29 mouse cellular contexts compared by ENCODE assay signal in the genomic region with DNA sequence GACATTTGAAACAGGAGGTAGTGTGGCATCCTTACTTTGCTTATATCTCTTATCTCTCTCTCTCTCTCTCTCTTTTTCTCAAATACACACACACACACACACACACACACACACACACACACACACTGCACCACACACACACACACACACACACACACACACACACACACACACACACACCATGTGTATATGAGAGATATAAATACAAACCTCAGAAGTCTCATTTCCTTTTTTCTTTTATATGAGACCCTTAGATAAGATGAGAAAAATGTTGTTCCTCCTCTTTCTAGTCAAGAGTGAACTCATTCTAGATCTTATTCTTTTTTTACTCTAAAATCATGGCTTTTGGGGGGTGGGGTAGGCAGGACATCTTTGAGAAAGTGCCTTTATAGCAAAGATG.
"Had no signal": no experiment of that assay in that cellular context is flagged by ENCODE, and none has a peak within 500 bp of the region (broad histone marks: within the 10 kb centered on the region; RNA-seq: fewer than 3 reads in every experiment).

No protein-coding gene starts in this region.

- H3K36me3 ChIP-seq: heart, embryonic 10.5 days; heart, embryonic 12.5 days; heart, embryonic 13.5 days; heart, embryonic 15.5 days; hindbrain, embryonic 10.5 days; hindbrain, embryonic 12.5 days; hindbrain, embryonic 13.5 days; hindbrain, embryonic 15.5 days; intestine, embryonic 15.5 days; kidney, embryonic 15.5 days had no signal

- H3K9ac ChIP-seq: heart, embryonic 12.5 days; heart, embryonic 13.5 days; heart, embryonic 15.5 days; hindbrain, embryonic 12.5 days; hindbrain, embryonic 13.5 days; hindbrain, embryonic 14.5 days; hindbrain, embryonic 15.5 days; intestine, embryonic 15.5 days; kidney, embryonic 15.5 days had no signal

- H3K27ac ChIP-seq: heart, embryonic 10.5 days; heart, embryonic 13.5 days; heart, embryonic 15.5 days; hindbrain, embryonic 10.5 days; hindbrain, embryonic 12.5 days; hindbrain, embryonic 13.5 days; hindbrain, embryonic 14.5 days; hindbrain, embryonic 15.5 days; hindbrain, postnatal 0 days; intestine, embryonic 15.5 days; kidney, embryonic 15.5 days; kidney, postnatal 0 days; layer of hippocampus, adult 2 months; left cerebral cortex, adult 2 months had no signal

- DNase-seq: heart, postnatal 10 days; heart, postnatal 14 days; heart, postnatal 36 days; heart, postnatal 4 days; kidney, adult 11 months; kidney, adult 18-20 months; kidney, adult 2 months; kidney, adult 8-10 months; kidney, adult 9 months; kidney, postnatal 10 days; kidney, postnatal 14 days; kidney, postnatal 25 days; kidney, postnatal 36 days; kidney, postnatal 4 days had no signal

- H3K27me3 ChIP-seq: heart, embryonic 12.5 days; heart, embryonic 13.5 days; heart, embryonic 15.5 days; hindbrain, embryonic 12.5 days; hindbrain, embryonic 13.5 days; hindbrain, embryonic 15.5 days; intestine, embryonic 15.5 days; kidney, embryonic 15.5 days had no signal

- H3K4me1 ChIP-seq: heart, embryonic 10.5 days; heart, embryonic 12.5 days; heart, embryonic 13.5 days; heart, embryonic 15.5 days; hindbrain, embryonic 10.5 days; hindbrain, embryonic 12.5 days; hindbrain, embryonic 13.5 days; hindbrain, embryonic 15.5 days; intestine, embryonic 15.5 days; kidney, embryonic 15.5 days had no signal

- H3K4me3 ChIP-seq: heart, embryonic 10.5 days; heart, embryonic 12.5 days; heart, embryonic 13.5 days; heart, embryonic 15.5 days; hindbrain, embryonic 10.5 days; hindbrain, embryonic 12.5 days; hindbrain, embryonic 13.5 days; hindbrain, embryonic 15.5 days; intestine, embryonic 15.5 days; kidney, embryonic 15.5 days; layer of hippocampus, adult 2 months; left cerebral cortex, adult 2 months had no signal

- H3K9me3 ChIP-seq: heart, embryonic 10.5 days; heart, embryonic 12.5 days; heart, embryonic 13.5 days; heart, embryonic 15.5 days; hindbrain, embryonic 10.5 days; hindbrain, embryonic 12.5 days; hindbrain, embryonic 13.5 days; hindbrain, embryonic 15.5 days; intestine, embryonic 15.5 days; kidney, embryonic 15.5 days had no signal
